Mouse (Mus musculus): Measurements from ENCODE around the gene Camta1. TPM values are rescaled to one million over a fixed set of nuclear protein-coding genes. Genes with fewer than 3 reads are reported as not detected.
A peak's percentile ranks its signal among the peaks of the same experiment; 100 is the strongest.

Camta1 gene
- polyA plus RNA-seq, 1 experiment from 2014 or later, result 118 TPM

GRCm38 (mm10) chr4:151898600-151899245 lies 37.0 kb upstream of the Camta1 start:
- no peaks in the 10 kb centered on the region for H3K27me3 ChIP-seq (replicated peaks)
- H3K36me3 ChIP-seq, result no peaks in the 10 kb centered on the region
- H3K9ac ChIP-seq, result no peak overlapping the region
- ATAC-seq (ENCODE audit: extremely low read depth, insufficient number of reproducible peaks, low FRiP score, low TSS enrichment), result no peak
- WGBS, result 57% methylated on average over 13 of the region's 13 CpGs
- no peak overlapping the region for H3K4me3 ChIP-seq
- peaks cover 17% of the 10 kb centered on the region for H3K4me1 ChIP-seq
- H3K4me2 ChIP-seq, result no peak overlapping the region
- peaks cover 8% of the 10 kb centered on the region; the same call in 1 of the 2 replicates for H3K9me3 ChIP-seq
- H3K27ac ChIP-seq (replicated peaks), result no peak overlapping the region

GRCm38 (mm10) chr4:151897069-151897617 lies 35.5 kb upstream of the Camta1 start:
- peaks cover 2% of the 10 kb centered on the region for H3K4me1 ChIP-seq
- no peaks in the 10 kb centered on the region for H3K27me3 ChIP-seq (replicated peaks)
- ATAC-seq (ENCODE audit: extremely low read depth, insufficient number of reproducible peaks, low FRiP score, low TSS enrichment), result no peak
- H3K4me3 ChIP-seq, result no peak overlapping the region
- no peak overlapping the region for H3K4me2 ChIP-seq
- H3K9ac ChIP-seq, result no peak overlapping the region
- no peak overlapping the region for H3K27ac ChIP-seq (replicated peaks)
- no peaks in the 10 kb centered on the region for H3K36me3 ChIP-seq
- WGBS, result 70% methylated on average over 9 of the region's 9 CpGs
- H3K9me3 ChIP-seq, result peaks cover 8% of the 10 kb centered on the region; the same call in 1 of the 2 replicates

GRCm38 (mm10) chr4:151895624-151896023 lies 33.9 kb upstream of the Camta1 start:
- WGBS, result 84% methylated on average over 7 of the region's 7 CpGs
- H3K4me1 ChIP-seq, result no peaks in the 10 kb centered on the region
- H3K27ac ChIP-seq (replicated peaks), result no peak overlapping the region
- peaks cover 8% of the 10 kb centered on the region; the same call in 1 of the 2 replicates for H3K9me3 ChIP-seq
- H3K9ac ChIP-seq, result no peak overlapping the region
- H3K36me3 ChIP-seq, result no peaks in the 10 kb centered on the region
- no peak overlapping the region for H3K4me3 ChIP-seq
- H3K4me2 ChIP-seq, result no peak overlapping the region
- no peaks in the 10 kb centered on the region for H3K27me3 ChIP-seq (replicated peaks)
- ATAC-seq (ENCODE audit: extremely low read depth, insufficient number of reproducible peaks, low FRiP score, low TSS enrichment), result no peak

- ATAC-seq (ENCODE audit: extremely low read depth, insufficient number of reproducible peaks, low FRiP score, low TSS enrichment), result no peak
- no peaks in the 10 kb centered on the region for H3K27me3 ChIP-seq (replicated peaks)
- no peak overlapping the region for H3K4me2 ChIP-seq
- no peaks in the 10 kb centered on the region for H3K36me3 ChIP-seq
- WGBS, result 82% methylated on average over 12 of the region's 12 CpGs
- no peak overlapping the region for H3K27ac ChIP-seq (replicated peaks)
- no peak overlapping the region for H3K9ac ChIP-seq
- H3K9me3 ChIP-seq, result peaks cover 8% of the 10 kb centered on the region; the same call in 1 of the 2 replicates
- H3K4me3 ChIP-seq, result no peak overlapping the region
- no peaks in the 10 kb centered on the region for H3K4me1 ChIP-seq
Observed at GRCm38 (mm10) chr4:151894926-151895325, 33.2 kb upstream of the Camta1 start.

- no peak for ATAC-seq (ENCODE audit: extremely low read depth, insufficient number of reproducible peaks, low FRiP score, low TSS enrichment)
- Histone ChIP-seq H3K36me3 (no peaks in the 10 kb centered on the region), H3K4me2 (no peak overlapping the region), H3K9ac (no peak overlapping the region), H3K4me3 (no peak overlapping the region), H3K27me3 (replicated peaks) (no peaks in the 10 kb centered on the region), H3K9me3 (peaks cover 8% of the 10 kb centered on the region; the same call in 1 of the 2 replicates), H3K27ac (replicated peaks) (no peak overlapping the region), H3K4me1 (no peaks in the 10 kb centered on the region)
- WGBS, result 61% methylated on average over 6 of the region's 6 CpGs
Observed at GRCm38 (mm10) chr4:151893241-151893640, 31.6 kb upstream of the Camta1 start.

GRCm38 (mm10) chr4:151881590-151881989 lies 19.9 kb upstream of the Camta1 start:
- no peak for ATAC-seq (ENCODE audit: extremely low read depth, insufficient number of reproducible peaks, low FRiP score, low TSS enrichment)
- no peak overlapping the region for H3K4me2 ChIP-seq
- H3K27me3 ChIP-seq (replicated peaks), result peaks cover 21% of the 10 kb centered on the region; the same call in 1 of the 2 replicates
- H3K4me3 ChIP-seq, result no peak overlapping the region
- peaks cover 13% of the 10 kb centered on the region for H3K9me3 ChIP-seq
- H3K9ac ChIP-seq, result no peak overlapping the region
- no peaks in the 10 kb centered on the region for H3K4me1 ChIP-seq
- no peak overlapping the region for H3K27ac ChIP-seq (replicated peaks)
- H3K36me3 ChIP-seq, result no peaks in the 10 kb centered on the region
- 91% methylated on average over 12 of the region's 12 CpGs for WGBS

GRCm38 (mm10) chr4:151880044-151880690 lies 18.5 kb upstream of the Camta1 start:
- no peak overlapping the region for H3K27ac ChIP-seq (replicated peaks)
- no peak for ATAC-seq (ENCODE audit: extremely low read depth, insufficient number of reproducible peaks, low FRiP score, low TSS enrichment)
- no peak overlapping the region for H3K4me2 ChIP-seq
- H3K36me3 ChIP-seq, result no peaks in the 10 kb centered on the region
- H3K4me3 ChIP-seq, result no peak overlapping the region
- WGBS, result 68% methylated on average over 5 of the region's 5 CpGs
- H3K4me1 ChIP-seq, result no peaks in the 10 kb centered on the region
- H3K9ac ChIP-seq, result no peak overlapping the region
- peaks cover 13% of the 10 kb centered on the region for H3K9me3 ChIP-seq
- peaks cover 27% of the 10 kb centered on the region for H3K27me3 ChIP-seq (replicated peaks)

- H3K4me3 ChIP-seq, result no peak overlapping the region
- H3K9ac ChIP-seq, result no peak overlapping the region
- ATAC-seq (ENCODE audit: extremely low read depth, insufficient number of reproducible peaks, low FRiP score, low TSS enrichment), result no peak
- WGBS, result 53% methylated on average over 14 of the region's 14 CpGs
- H3K9me3 ChIP-seq, result peaks cover 13% of the 10 kb centered on the region
- H3K27me3 ChIP-seq (replicated peaks), result peaks cover 47% of the 10 kb centered on the region
- no peak overlapping the region for H3K27ac ChIP-seq (replicated peaks)
- H3K36me3 ChIP-seq, result no peaks in the 10 kb centered on the region
- H3K4me1 ChIP-seq, result no peaks in the 10 kb centered on the region
- no peak overlapping the region for H3K4me2 ChIP-seq
Observed at GRCm38 (mm10) chr4:151876400-151876799, 14.7 kb upstream of the Camta1 start.

GRCm38 (mm10) chr4:151863511-151863910 lies 1.8 kb upstream of the Camta1 start:
- no peak for ATAC-seq (ENCODE audit: extremely low read depth, insufficient number of reproducible peaks, low FRiP score, low TSS enrichment)
- H3K4me2 ChIP-seq, result peak overlapping the region; percentile 93
- H3K27me3 ChIP-seq (replicated peaks), result peaks cover 17% of the 10 kb centered on the region; the same call in 1 of the 2 replicates
- 61% methylated on average over 9 of the region's 9 CpGs for WGBS
- H3K4me3 ChIP-seq, result peak overlapping the region; percentile 72
- no peaks in the 10 kb centered on the region for H3K36me3 ChIP-seq
- no peaks in the 10 kb centered on the region for H3K9me3 ChIP-seq
- peak overlapping the region; percentile 99 for H3K27ac ChIP-seq (replicated peaks)
- H3K9ac ChIP-seq, result peak overlapping the region; percentile 89
- H3K4me1 ChIP-seq, result peaks cover 33% of the 10 kb centered on the region

- H3K4me1 ChIP-seq, result peaks cover 37% of the 10 kb centered on the region
- WGBS, result 0% methylated on average over 15 of the region's 58 CpGs
- no peak; the same call in 1 of the 2 replicates for ATAC-seq (ENCODE audit: extremely low read depth, insufficient number of reproducible peaks, low FRiP score, low TSS enrichment)
- peak overlapping the region; percentile 95 for H3K9ac ChIP-seq
- H3K9me3 ChIP-seq, result no peaks in the 10 kb centered on the region
- peak overlapping the region; percentile 88 for H3K27ac ChIP-seq (replicated peaks)
- H3K36me3 ChIP-seq, result peaks cover 4% of the 10 kb centered on the region
- peak overlapping the region; percentile 85 for H3K4me3 ChIP-seq
- H3K4me2 ChIP-seq, result peak overlapping the region; percentile 96
- no peaks in the 10 kb centered on the region for H3K27me3 ChIP-seq (replicated peaks)
Observed at GRCm38 (mm10) chr4:151861471-151861805, 238 bp downstream of the Camta1 start.

- Histone ChIP-seq H3K4me1 (peaks cover 37% of the 10 kb centered on the region), H3K4me2 (peak overlapping the region; percentile 96), H3K27ac (replicated peaks) (peak overlapping the region; percentile 88), H3K9me3 (no peaks in the 10 kb centered on the region), H3K9ac (peak overlapping the region; percentile 95), H3K27me3 (replicated peaks) (no peaks in the 10 kb centered on the region), H3K36me3 (peaks cover 6% of the 10 kb centered on the region), H3K4me3 (peak overlapping the region; percentile 85)
- no peak for ATAC-seq (ENCODE audit: extremely low read depth, insufficient number of reproducible peaks, low FRiP score, low TSS enrichment)
- WGBS, result 3% methylated on average over 52 of the region's 63 CpGs
Observed at GRCm38 (mm10) chr4:151860441-151861331, 990 bp downstream of the Camta1 start.
